Mouse (Mus musculus): ENCODE results near the gene Ccdc39. TPM values are rescaled to one million over a fixed set of nuclear protein-coding genes. Genes with fewer than 3 reads are reported as not detected.

Ccdc39 gene
- polyA plus RNA-seq, 1 experiment from 2014 or later: 8.4 TPM

- no peak overlapping the region for H3K4me3 ChIP-seq
- no peaks in the 10 kb centered on the region for H3K9me3 ChIP-seq
- no peak for ATAC-seq (ENCODE audit: low FRiP score, low read depth)
- no peaks in the 10 kb centered on the region for H3K36me3 ChIP-seq
- H3K4me2 ChIP-seq (replicated peaks): no peak overlapping the region
- no peak overlapping the region for H3K9ac ChIP-seq
- no peaks in the 10 kb centered on the region for H3K27me3 ChIP-seq (replicated peaks)
- no peaks in the 10 kb centered on the region for H3K4me1 ChIP-seq
- WGBS: 88% methylated on average over 4 of the region's 4 CpGs
- no peak overlapping the region for H3K27ac ChIP-seq
These were observed 6.7 kb upstream of the Ccdc39 start for GRCm38 (mm10) chr3:33850856-33851255.

- Histone ChIP-seq H3K4me2 (replicated peaks) (no peak overlapping the region), H3K36me3 (no peaks in the 10 kb centered on the region), H3K4me1 (0 out of 2 replicates have a peak, but pooled peaks cover 2% of the 10 kb centered on the region), H3K9ac (no peak overlapping the region), H3K27ac (no peak overlapping the region), H3K27me3 (replicated peaks) (no peaks in the 10 kb centered on the region), H3K9me3 (no peaks in the 10 kb centered on the region), H3K4me3 (no peak overlapping the region)
- 91% methylated on average over 6 of the region's 6 CpGs for WGBS
- ATAC-seq (ENCODE audit: low FRiP score, low read depth): no peak
These were observed 2.5 kb upstream of the Ccdc39 start for GRCm38 (mm10) chr3:33846639-33847038.

GRCm38 (mm10) chr3:33838877-33839276 lies 5.2 kb downstream of the Ccdc39 start:
- Histone ChIP-seq H3K27ac (no peak overlapping the region), H3K36me3 (no peaks in the 10 kb centered on the region), H3K9me3 (no peaks in the 10 kb centered on the region), H3K9ac (no peak overlapping the region), H3K4me1 (no peaks in the 10 kb centered on the region), H3K27me3 (replicated peaks) (no peaks in the 10 kb centered on the region), H3K4me2 (replicated peaks) (no peak overlapping the region), H3K4me3 (no peak overlapping the region)
- 72% methylated on average over 10 of the region's 10 CpGs for WGBS
- ATAC-seq (ENCODE audit: low FRiP score, low read depth): no peak

- H3K9ac ChIP-seq: no peak overlapping the region
- H3K36me3 ChIP-seq: no peaks in the 10 kb centered on the region
- ATAC-seq (ENCODE audit: low FRiP score, low read depth): no peak
- WGBS: 96% methylated on average over 13 of the region's 13 CpGs
- no peaks in the 10 kb centered on the region for H3K9me3 ChIP-seq
- H3K27ac ChIP-seq: no peak overlapping the region
- no peaks in the 10 kb centered on the region for H3K27me3 ChIP-seq (replicated peaks)
- no peak overlapping the region for H3K4me3 ChIP-seq
- no peaks in the 10 kb centered on the region for H3K4me1 ChIP-seq
- H3K4me2 ChIP-seq (replicated peaks): no peak overlapping the region
These were observed 7.5 kb downstream of the Ccdc39 start for GRCm38 (mm10) chr3:33836576-33836975.

GRCm38 (mm10) chr3:33832351-33832750 lies 11.8 kb downstream of the Ccdc39 start:
- no peak for ATAC-seq (ENCODE audit: low FRiP score, low read depth)
- H3K9ac ChIP-seq: no peak overlapping the region
- no peak overlapping the region for H3K27ac ChIP-seq
- H3K4me1 ChIP-seq: no peaks in the 10 kb centered on the region
- no peaks in the 10 kb centered on the region for H3K36me3 ChIP-seq
- no peak overlapping the region for H3K4me3 ChIP-seq
- no peak overlapping the region for H3K4me2 ChIP-seq (replicated peaks)
- H3K27me3 ChIP-seq (replicated peaks): no peaks in the 10 kb centered on the region
- H3K9me3 ChIP-seq: no peaks in the 10 kb centered on the region
- WGBS: 85% methylated on average over 10 of the region's 10 CpGs

GRCm38 (mm10) chr3:33824135-33824946 lies 19.8 kb downstream of the Ccdc39 start:
- H3K27ac ChIP-seq: no peak overlapping the region
- no peaks in the 10 kb centered on the region for H3K4me1 ChIP-seq
- no peak overlapping the region for H3K4me2 ChIP-seq (replicated peaks)
- 54% methylated on average over 9 of the region's 9 CpGs for WGBS
- H3K27me3 ChIP-seq (replicated peaks): no peaks in the 10 kb centered on the region
- no peaks in the 10 kb centered on the region for H3K9me3 ChIP-seq
- H3K9ac ChIP-seq: no peak overlapping the region
- ATAC-seq (ENCODE audit: low FRiP score, low read depth): peak; percentile 53; the same call in 1 of the 2 replicates
- H3K4me3 ChIP-seq: no peak overlapping the region
- H3K36me3 ChIP-seq: no peaks in the 10 kb centered on the region

GRCm38 (mm10) chr3:33807151-33807550 lies 37.0 kb downstream of the Ccdc39 start:
- no peak overlapping the region for H3K27ac ChIP-seq
- no peak for ATAC-seq (ENCODE audit: low FRiP score, low read depth)
- H3K4me1 ChIP-seq: no peaks in the 10 kb centered on the region
- no peak overlapping the region for H3K9ac ChIP-seq
- no peaks in the 10 kb centered on the region for H3K27me3 ChIP-seq (replicated peaks)
- no peak overlapping the region for H3K4me2 ChIP-seq (replicated peaks)
- H3K9me3 ChIP-seq: no peaks in the 10 kb centered on the region
- peaks cover 50% of the 10 kb centered on the region for H3K36me3 ChIP-seq
- H3K4me3 ChIP-seq: no peak overlapping the region
- WGBS: 76% methylated on average over 1 of the region's 1 CpGs

- H3K9me3 ChIP-seq: no peaks in the 10 kb centered on the region
These were observed 43.6 kb downstream of the Ccdc39 start for GRCm38 (mm10) chr3:33800513-33800820.

GRCm38 (mm10) chr3:33799617-33800512 lies 44.2 kb downstream of the Ccdc39 start, which contains the start of gene Ttc14:
Gene Ttc14, plus strand, starts transcription at chr3:33799832.
- Histone ChIP-seq H3K4me1 (peaks cover 7% of the 10 kb centered on the region), H3K27me3 (replicated peaks) (no peaks in the 10 kb centered on the region), H3K36me3 (peaks cover 6% of the 10 kb centered on the region), H3K9ac (peak within 1 kb of the TSS; percentile 97), H3K4me3 (peak within 1 kb of the TSS; percentile 95), H3K27ac (peak within 1 kb of the TSS; percentile 96), H3K4me2 (replicated peaks) (peak within 1 kb of the TSS; percentile 70), H3K9me3 (no peaks in the 10 kb centered on the region)
- under 1% methylated on average over 90 of the region's 90 CpGs for WGBS
- peak; percentile 100 for ATAC-seq (ENCODE audit: low FRiP score, low read depth)

More at GRCm38 (mm10) chr3:33800513-33800820, 43.6 kb downstream of the Ccdc39 start:
- 0% methylated on average over 16 of the region's 16 CpGs for WGBS
- H3K4me3 ChIP-seq: peak overlapping the region; percentile 95
- peak overlapping the region; percentile 97 for H3K9ac ChIP-seq
- peak overlapping the region; percentile 96 for H3K27ac ChIP-seq
- peaks cover 7% of the 10 kb centered on the region for H3K4me1 ChIP-seq
- peaks cover 10% of the 10 kb centered on the region for H3K36me3 ChIP-seq
- H3K27me3 ChIP-seq (replicated peaks): no peaks in the 10 kb centered on the region
- ATAC-seq (ENCODE audit: low FRiP score, low read depth): peak; percentile 43
- peak overlapping the region; percentile 70 for H3K4me2 ChIP-seq (replicated peaks)

GRCm38 (mm10) chr3:33790975-33791374 lies 53.1 kb downstream of the Ccdc39 start:
- no peak overlapping the region for H3K9ac ChIP-seq
- 0 out of 2 replicates have a peak, but pooled peaks have one; percentile 25 for ATAC-seq (ENCODE audit: low FRiP score, low read depth)
- no peak overlapping the region for H3K4me2 ChIP-seq (replicated peaks)
- no peaks in the 10 kb centered on the region for H3K9me3 ChIP-seq
- no peaks in the 10 kb centered on the region for H3K4me1 ChIP-seq
- no peak overlapping the region for H3K27ac ChIP-seq
- H3K4me3 ChIP-seq: no peak overlapping the region
- H3K36me3 ChIP-seq: no peaks in the 10 kb centered on the region
- H3K27me3 ChIP-seq (replicated peaks): no peaks in the 10 kb centered on the region
